Mouse (Mus musculus) lung, embryonic 16.5 days (tissue): ENCODE data around the gene Hs3st3a1. TPM values are rescaled to one million over a fixed set of nuclear protein-coding genes. Genes with fewer than 3 reads are reported as not detected.

Experiments
- ATAC-seq: fragments of 200-750 bp; cut with Nextera tagmentation; 2 replicates; pipeline ENCODE4 v1.8.0; 2017; ENCODE audit warnings: low read depth, mild to moderate bottlenecking, moderate library complexity
- H3K27ac ChIP-seq: fragments of 300-500 bp; sonication (generic); 2 replicates; pipeline ENCODE4 v1.5.1; 2014; ENCODE audit warnings: mild to moderate bottlenecking, control low read depth, low read length
- H3K27me3 ChIP-seq: fragments of 300-500 bp; sonication (generic); 2 replicates; pipeline ENCODE4 v1.6.1; 2014; ENCODE audit warnings: low read depth, low read length, mixed read lengths; ENCODE audit not compliant: control insufficient read depth, insufficient read depth
- H3K36me3 ChIP-seq: fragments of 300-500 bp; sonication (generic); 2 replicates; pipeline ENCODE4 v1.6.1; 2014; ENCODE audit warnings: low read length; ENCODE audit not compliant: control insufficient read depth, insufficient read depth
- H3K4me1 ChIP-seq: fragments of 300-500 bp; sonication (generic); replicated peaks from 2 replicates; pipeline ENCODE4 v1.6.1; 2014; ENCODE audit warnings: low read length, mixed read lengths; ENCODE audit not compliant: control insufficient read depth, insufficient read depth
- H3K4me2 ChIP-seq: fragments of 300-500 bp; sonication (generic); 2 replicates; pipeline ENCODE4 v1.6.1; 2014; ENCODE audit warnings: low read depth, low read length, control low read depth
- H3K4me3 ChIP-seq: fragments of 300-500 bp; sonication (generic); 2 replicates; pipeline ENCODE4 v1.5.1; 2014; ENCODE audit warnings: mild to moderate bottlenecking, low read length, control low read depth
- H3K9ac ChIP-seq: fragments of 300-500 bp; sonication (generic); 2 replicates; pipeline ENCODE4 v1.6.1; 2014; ENCODE audit warnings: low read length, control low read depth
- H3K9me3 ChIP-seq: fragments of 300-500 bp; sonication (generic); 2 replicates; pipeline ENCODE4 v1.6.1; 2016; ENCODE audit warnings: low read length; ENCODE audit not compliant: control insufficient read depth
- WGBS: fragments of 180-500 bp; shearing (Covaris S2); extraction: QIAGEN DNeasy Blood & Tissue Kit; methylation state at CpG from one replicate; pipeline ENCODE4 v1.1.7; 2014; 5-methylcytosine and 5-hydroxymethylcytosine counted together
- polyA plus RNA-seq: library from polyadenylated mRNA; unstranded; fragments of >200 nt; fragmentation: Nextera tagmentation; extraction: Ambion mirVana; gene quantifications from 2 replicates; pipeline ENCODE4 v1.2.1, GENCODE M21; 2015

Gene Hs3st3a1
- polyA plus RNA-seq, 1 experiment from 2014 or later = 0.38 TPM

DNA sequence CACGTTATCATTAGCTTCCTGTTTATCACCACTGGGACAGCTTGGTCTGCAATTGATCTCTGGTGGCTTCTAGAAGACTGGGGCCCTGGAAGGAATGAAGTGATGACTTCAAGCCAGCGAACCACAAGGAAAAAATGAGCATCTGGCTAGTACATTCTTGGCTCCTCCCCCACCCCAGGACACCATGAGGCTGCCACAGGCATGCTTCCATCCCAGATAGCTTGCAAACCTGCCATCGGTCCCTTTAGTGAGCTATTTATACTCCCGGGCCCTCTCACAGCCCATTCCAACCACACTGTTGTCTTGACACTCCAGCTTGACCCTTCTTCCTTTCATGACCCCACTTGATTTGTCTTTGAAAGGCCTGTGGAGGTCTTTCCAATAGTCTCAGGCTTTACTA, 127.6 kb downstream of the Hs3st3a1 start:
- H3K9me3 ChIP-seq = no peaks in the 10 kb centered on the region
- no peak overlapping the region for H3K4me2 ChIP-seq
- no peak overlapping the region for H3K4me3 ChIP-seq
- no peak overlapping the region for H3K9ac ChIP-seq
- H3K4me1 ChIP-seq = no peaks in the 10 kb centered on the region
- no peaks in the 10 kb centered on the region for H3K27me3 ChIP-seq
- ATAC-seq = no peak
- 28% methylated on average over 4 of the region's 4 CpGs for WGBS
- no peaks in the 10 kb centered on the region for H3K36me3 ChIP-seq
- no peak overlapping the region for H3K27ac ChIP-seq

Other genes starting within 250 kb of the Hs3st3a1 start
- gene F930015N05Rik, start 1.3 kb downstream of the Hs3st3a1 start, polyA plus RNA-seq = 0.11 TPM in 1 of 2 replicates, not detected in the other